Mouse (Mus musculus) MEL (cell line): ENCODE data around the gene BC035044. TPM values are rescaled to one million over a fixed set of nuclear protein-coding genes. Genes with fewer than 3 reads are reported as not detected.
"Not testable (repeated sequence)": the region's sequence is repeated elsewhere in the genome, so short reads cannot be mapped to it uniquely, and the experiment has no call there.

Experiments
- DNase-seq: peaks from one replicate; pipeline ENCODE4 v3.0.0; 2011; ENCODE audit warnings: low read depth, low spot score
- H3K27ac ChIP-seq: 2 replicates; pipeline ENCODE4 v1.5.1; 2012; ENCODE audit warnings: low read depth, mild to moderate bottlenecking, control low read depth, low read length, moderate library complexity; ENCODE audit not compliant: control insufficient read depth
- H3K27me3 ChIP-seq, 2 experiments: fragments of 150-350 bp in 1 of 2; sonication (generic) in 1 of 2; 2 replicates each; pipeline ENCODE4 v1.6.1; 2012; ENCODE audit warnings: low read length in 2 of 2, mild to moderate bottlenecking in 2 of 2, improper control_type of control experiment in 1 of 2, moderate library complexity in 1 of 2; ENCODE audit not compliant: insufficient read depth in 2 of 2, control insufficient read depth in 1 of 2
- H3K36me3 ChIP-seq, 2 experiments: 2 replicates each; pipeline ENCODE4 v1.6.1; 2012 to 2014; ENCODE audit warnings: low read length in 2 of 2, improper control_type of control experiment in 1 of 2, inconsistent platforms in 1 of 2, mild to moderate bottlenecking in 1 of 2; ENCODE audit not compliant: insufficient read depth in 2 of 2, control insufficient read depth in 1 of 2
- H3K4me1 ChIP-seq, 2 experiments: fragments of 150-350 bp in 1 of 2; sonication (generic) in 1 of 2; 2 replicates each; pipeline ENCODE4 v1.6.1; 2012; ENCODE audit warnings: low read length in 2 of 2, improper control_type of control experiment in 1 of 2, mild to moderate bottlenecking in 1 of 2; ENCODE audit not compliant: insufficient read depth in 2 of 2, control insufficient read depth in 1 of 2
- H3K4me3 ChIP-seq, 2 experiments: fragments of 150-350 bp in 1 of 2; sonication (generic) in 1 of 2; 2 replicates each; pipeline ENCODE4 v1.5.1; 2012; ENCODE audit warnings: low read depth in 2 of 2, low read length in 2 of 2, mild to moderate bottlenecking in 2 of 2, moderate library complexity in 2 of 2, control low read depth in 1 of 2, improper control_type of control experiment in 1 of 2; ENCODE audit not compliant: control insufficient read depth in 1 of 2, insufficient read depth in 1 of 2
- H3K79me2 ChIP-seq: 2 replicates; pipeline ENCODE4 v1.6.1; 2012; ENCODE audit warnings: mild to moderate bottlenecking, low read length, moderate library complexity; ENCODE audit not compliant: control insufficient read depth, poor library complexity, insufficient read depth
- H3K9ac ChIP-seq: 2 replicates; pipeline ENCODE4 v1.6.1; 2012; ENCODE audit warnings: low read depth, mild to moderate bottlenecking, control low read depth, low read length, moderate library complexity; ENCODE audit not compliant: control insufficient read depth, poor library complexity, severe bottlenecking
- H3K9me3 ChIP-seq: fragments of 150-350 bp; sonication (generic); replicated peaks from 2 replicates; pipeline ENCODE4 v1.6.1; 2012; ENCODE audit warnings: mild to moderate bottlenecking, low read length, improper control_type of control experiment, moderate library complexity; ENCODE audit not compliant: insufficient read depth
- CHD1 ChIP-seq: IDR thresholded peaks from 2 replicates; pipeline ENCODE4 v1.6.1; 2012; ENCODE audit warnings: low read depth, mild to moderate bottlenecking, inconsistent platforms, low read length, improper control_type of control experiment
- CHD2 ChIP-seq: IDR thresholded peaks from 2 replicates; pipeline ENCODE4 v1.6.1; 2011; ENCODE audit warnings: low read length, improper control_type of control experiment
- CTCF ChIP-seq, 3 experiments: IDR thresholded peaks in 2 of 3; conservative IDR thresholded peaks in 1 of 3; 2 replicates each; pipeline ENCODE4 v1.5.1; 2011 to 2012; ENCODE audit warnings: low read length in 3 of 3, low read depth in 2 of 3, mild to moderate bottlenecking in 2 of 3, improper control_type of control experiment in 1 of 3, inconsistent platforms in 1 of 3, mixed read lengths in 1 of 3, moderate library complexity in 1 of 3; ENCODE audit not compliant: control insufficient read depth in 1 of 3, insufficient read depth in 1 of 3, poor library complexity in 1 of 3, severe bottlenecking in 1 of 3
- E2F4 ChIP-seq: IDR thresholded peaks from 2 replicates; pipeline ENCODE4 v1.6.1; 2011; ENCODE audit warnings: low read depth, low read length, improper control_type of control experiment, borderline replicate concordance
- ELF1 ChIP-seq: IDR thresholded peaks from 2 replicates; pipeline ENCODE4 v1.6.1; 2014; ENCODE audit warnings: low read depth, mild to moderate bottlenecking, inconsistent platforms, low read length, improper control_type of control experiment, moderate library complexity
- GATA1 ChIP-seq: IDR thresholded peaks from 2 replicates; pipeline ENCODE4 v1.6.1; 2011; ENCODE audit warnings: low read depth, low read length, improper control_type of control experiment
- HCFC1 ChIP-seq: IDR thresholded peaks from 2 replicates; pipeline ENCODE4 v1.6.1; 2012; ENCODE audit warnings: low read depth, mild to moderate bottlenecking, inconsistent platforms, low read length, improper control_type of control experiment, moderate library complexity
- JUND ChIP-seq: IDR thresholded peaks from 2 replicates; pipeline ENCODE4 v1.6.1; 2011; ENCODE audit warnings: low read depth, mild to moderate bottlenecking, improper control_type of control experiment, low read length
- MEF2A ChIP-seq: IDR thresholded peaks from 2 replicates; pipeline ENCODE4 v1.6.1; 2014; ENCODE audit warnings: low read depth, mild to moderate bottlenecking, inconsistent platforms, low read length, improper control_type of control experiment; ENCODE audit not compliant: poor library complexity, insufficient replicate concordance, severe bottlenecking; ENCODE audit errors: extremely low read depth
- MYC ChIP-seq: IDR thresholded peaks from 2 replicates; pipeline ENCODE4 v1.6.1; 2011; ENCODE audit warnings: low read depth, mild to moderate bottlenecking, low read length, improper control_type of control experiment, moderate library complexity
- POLR2AphosphoS2 ChIP-seq: IDR thresholded peaks from 2 replicates; pipeline ENCODE4 v1.6.1; 2011; ENCODE audit warnings: low read length, improper control_type of control experiment
- POLR2AphosphoS5 ChIP-seq: IDR thresholded peaks from 2 replicates; pipeline ENCODE4 v1.6.1; 2012; ENCODE audit warnings: low read depth, borderline replicate concordance, mild to moderate bottlenecking, inconsistent platforms, low read length, moderate library complexity, mixed read lengths
- SMC3 ChIP-seq: IDR thresholded peaks from 2 replicates; pipeline ENCODE4 v1.6.1; 2011; ENCODE audit warnings: low read depth, low read length, improper control_type of control experiment
- TAL1 ChIP-seq: IDR thresholded peaks from 2 replicates; pipeline ENCODE4 v1.6.1; 2012; ENCODE audit warnings: mild to moderate bottlenecking, inconsistent platforms, low read length, moderate library complexity, mixed read lengths
- UBTF ChIP-seq: IDR thresholded peaks from 2 replicates; pipeline ENCODE4 v1.6.1; 2012; ENCODE audit warnings: low read depth, mild to moderate bottlenecking, inconsistent platforms, low read length, improper control_type of control experiment, moderate library complexity, borderline replicate concordance; ENCODE audit not compliant: insufficient read depth
- USF2 ChIP-seq, 2 experiments: IDR thresholded peaks; 2 replicates each; pipeline ENCODE4 v1.6.1; 2011 to 2012; ENCODE audit warnings: improper control_type of control experiment in 2 of 2, low read length in 2 of 2, borderline replicate concordance in 1 of 2, inconsistent platforms in 1 of 2, low read depth in 1 of 2, mild to moderate bottlenecking in 1 of 2; ENCODE audit not compliant: insufficient read depth in 1 of 2
- ZMIZ1 ChIP-seq: IDR thresholded peaks from 2 replicates; pipeline ENCODE4 v1.6.1; 2012; ENCODE audit warnings: low read depth, mild to moderate bottlenecking, inconsistent platforms, low read length, improper control_type of control experiment, moderate library complexity
- ZNF384 ChIP-seq: IDR thresholded peaks from 2 replicates; pipeline ENCODE4 v1.6.1; 2012; ENCODE audit warnings: low read depth, mild to moderate bottlenecking, inconsistent platforms, low read length, improper control_type of control experiment
- polyA plus RNA-seq, 2 experiments: library from polyadenylated mRNA; stranded (reverse) in 1 of 2; unstranded in 1 of 2; fragments of >175 nt in 1 of 2; fragments of >200 nt in 1 of 2; gene quantifications; 2 replicates each; pipeline versions ENCODE4 v1.2.1 to v1.2.4; 2012; ENCODE audit warnings: low replicate concordance in 2 of 2, low read depth in 1 of 2; ENCODE audit not compliant: insufficient read length in 2 of 2, insufficient read depth in 1 of 2, missing spikeins in 1 of 2
- total RNA-seq: library from RNA; depleted of rRNA; stranded (reverse); fragments of 300-350 nt; gene quantifications from 2 replicates; pipeline ENCODE4 v1.2.3, GENCODE M21; 2012

Gene BC035044
- total and polyA plus RNA-seq, 3 experiments: not detected

- Histone ChIP-seq H3K4me3 (peak overlapping the region; percentile 46 to 82), H3K9ac (peak overlapping the region; percentile 68), H3K4me1 (peaks cover 5 to 9% of the 10 kb centered on the region in 2 experiments; a peak in 2 of 4 replicates), H3K27me3 (no peaks in the 10 kb centered on the region), H3K79me2 (no peaks in the 10 kb centered on the region), H3K9me3 (no peaks in the 10 kb centered on the region), H3K36me3 (no peaks in the 10 kb centered on the region), H3K27ac (no peak overlapping the region)
- TF ChIP-seq HCFC1: no peak
- no peak for TF ChIP-seq CTCF (IDR thresholded peaks at IDR 0.05 in 2 of 3, conservative IDR thresholded peaks at IDR 0.05 in 1 of 3; ENCODE audit: control insufficient read depth in 1 of 3, insufficient read depth in 1 of 3, low read depth in 2 of 3, low read length in 3 of 3, poor library complexity in 1 of 3, severe bottlenecking in 1 of 3)
- no peak for TF ChIP-seq TAL1
- TF ChIP-seq POLR2AphosphoS5: no peak
- no peak for TF ChIP-seq ZNF384
- TF ChIP-seq JUND: no peak
- no peak for TF ChIP-seq CHD2
- no peak for TF ChIP-seq E2F4
- no peak for TF ChIP-seq SMC3
- TF ChIP-seq POLR2AphosphoS2: no peak
- TF ChIP-seq MEF2A: no peak
- TF ChIP-seq GATA1: no peak
- no peak for TF ChIP-seq USF2 (IDR thresholded peaks at IDR 0.05; ENCODE audit: borderline replicate concordance in 1 of 2, insufficient read depth in 1 of 2, low read depth in 1 of 2, low read length in 2 of 2)
- no peak for TF ChIP-seq ZMIZ1
- no peak for TF ChIP-seq CHD1
- TF ChIP-seq ELF1: no peak
- TF ChIP-seq MYC: no peak
- TF ChIP-seq UBTF: no peak
- no peak for DNase-seq
These were observed 88.4 kb downstream of the BC035044 start for GRCm38 (mm10) chr6:128802557-128802956.

- not testable (repeated sequence) for H3K27me3 ChIP-seq, H3K36me3 ChIP-seq, H3K4me1 ChIP-seq, H3K9ac ChIP-seq, H3K79me2 ChIP-seq, DNase-seq, H3K9me3 ChIP-seq, H3K4me3 ChIP-seq, H3K27ac ChIP-seq
These were observed 90.2 kb downstream of the BC035044 start for GRCm38 (mm10) chr6:128800696-128801095.
